Mouse (Mus musculus) thymus, postnatal 0 days (tissue): ENCODE data around the gene Gm17087. TPM values are rescaled to one million over a fixed set of nuclear protein-coding genes. Genes with fewer than 3 reads are reported as not detected.

Experiments used
- DNase-seq: peaks from one replicate; pipeline ENCODE4 v3.0.0-alpha.2; 2015; ENCODE audit warnings: low spot score
- polyA plus RNA-seq: library from polyadenylated mRNA; unstranded; fragments of >200 nt; fragmentation: Nextera tagmentation; extraction: Ambion mirVana; gene quantifications from 2 replicates; pipeline ENCODE4 v1.2.1, GENCODE M21; 2015

Gene Gm17087
- not detected in 2 replicates for polyA plus RNA-seq

GRCm38 (mm10) chr17:8566850-8567249, at the start of gene Gm17087:
Gene Gm17087 (minus strand): TSS chr17:8566950.
- DNase-seq: no peak

- DNase-seq: peak; percentile 76
These were observed 47.3 kb upstream of the Gm17087 start for GRCm38 (mm10) chr17:8613882-8614551.

- DNase-seq: no peak
These were observed 45.2 kb upstream of the Gm17087 start for GRCm38 (mm10) chr17:8611916-8612315.

- no peak for DNase-seq
These were observed 39.9 kb upstream of the Gm17087 start for GRCm38 (mm10) chr17:8606695-8607094.

- no peak for DNase-seq
These were observed 39.2 kb upstream of the Gm17087 start for GRCm38 (mm10) chr17:8605921-8606320.

- no peak for DNase-seq
These were observed 36.2 kb upstream of the Gm17087 start for GRCm38 (mm10) chr17:8602976-8603375.

GRCm38 (mm10) chr17:8597790-8598189, 31.0 kb upstream of the Gm17087 start:
- DNase-seq: peak; percentile 73

GRCm38 (mm10) chr17:8592427-8593277, 25.9 kb upstream of the Gm17087 start:
- peak; percentile 78 for DNase-seq

GRCm38 (mm10) chr17:8581579-8581978, 14.8 kb upstream of the Gm17087 start:
- DNase-seq: no peak

GRCm38 (mm10) chr17:8580360-8580759, 13.6 kb upstream of the Gm17087 start:
- peak; percentile 44 for DNase-seq

GRCm38 (mm10) chr17:8573542-8574260, 7.0 kb upstream of the Gm17087 start:
- no peak for DNase-seq

- peak; percentile 83 for DNase-seq
These were observed 3.9 kb downstream of the Gm17087 start for GRCm38 (mm10) chr17:8562886-8563280.

- peak; percentile 67 for DNase-seq
These were observed 4.5 kb downstream of the Gm17087 start for GRCm38 (mm10) chr17:8562101-8562885.

GRCm38 (mm10) chr17:8557926-8558325, 8.8 kb downstream of the Gm17087 start:
- DNase-seq: no peak

- no peak for DNase-seq
These were observed 10.5 kb downstream of the Gm17087 start for GRCm38 (mm10) chr17:8556223-8556622.

GRCm38 (mm10) chr17:8555785-8556184, 11.0 kb downstream of the Gm17087 start:
- DNase-seq: no peak

GRCm38 (mm10) chr17:8554219-8554618, 12.5 kb downstream of the Gm17087 start:
- DNase-seq: no peak

GRCm38 (mm10) chr17:8553601-8554000, 13.1 kb downstream of the Gm17087 start:
- DNase-seq: no peak

- DNase-seq: no peak
These were observed 14.3 kb downstream of the Gm17087 start for GRCm38 (mm10) chr17:8552346-8553035.

- DNase-seq: no peak
These were observed 15.1 kb downstream of the Gm17087 start for GRCm38 (mm10) chr17:8551641-8552040.
